In the genomic region with DNA sequence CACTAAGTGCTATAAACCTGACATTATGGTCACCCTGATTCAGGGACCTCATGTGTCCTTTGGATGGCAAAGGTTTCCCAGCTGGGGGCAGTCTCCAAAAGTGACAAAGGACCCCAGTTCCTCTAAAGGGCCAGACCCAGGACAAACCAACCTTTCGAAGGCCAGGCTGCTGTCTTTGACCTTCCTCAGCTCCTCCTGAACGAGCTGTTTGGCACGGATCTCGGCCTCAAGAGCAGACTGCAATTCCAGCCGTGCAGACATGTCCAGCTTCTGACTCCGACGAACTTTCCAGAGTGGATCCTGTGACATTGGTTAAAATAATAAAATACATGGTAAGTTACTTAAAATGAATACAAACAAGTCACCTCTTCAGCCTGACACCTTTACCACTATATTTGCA, we compare ENCODE assay signal across 30 mouse cellular contexts. TPM values are rescaled to one million over a fixed set of nuclear protein-coding genes. Genes with fewer than 3 reads are reported as not detected.
"Had no signal": no experiment of that assay in that cellular context is flagged by ENCODE, and none has a peak within 500 bp of the region (broad histone marks: within the 10 kb centered on the region; RNA-seq: fewer than 3 reads in every experiment).

No protein-coding gene starts in this region.

- H3K9ac ChIP-seq: embryonic facial prominence, embryonic 12.5 days; embryonic facial prominence, embryonic 13.5 days; embryonic facial prominence, embryonic 15.5 days; forebrain, embryonic 12.5 days; forebrain, embryonic 13.5 days; forebrain, embryonic 15.5 days; forebrain, postnatal 0 days had no signal

- DNase-seq: cerebellum, postnatal 14 days; cerebellum, postnatal 25 days; cerebellum, postnatal 36 days; embryo, embryonic 11 days; forebrain, postnatal 0 days; gastrocnemius, adult 2 months; gastrocnemius, postnatal 10 days; gastrocnemius, postnatal 14 days; gastrocnemius, postnatal 25 days; gastrocnemius, postnatal 36 days; heart, adult 11 months; heart, adult 18-20 months; heart, adult 2 months had no signal

- H3K4me3 ChIP-seq: embryonic facial prominence, embryonic 10.5 days; embryonic facial prominence, embryonic 12.5 days; embryonic facial prominence, embryonic 13.5 days; embryonic facial prominence, embryonic 15.5 days; erythroblast, embryonic 14.5 days; forebrain, embryonic 10.5 days; forebrain, embryonic 12.5 days; forebrain, embryonic 13.5 days; forebrain, embryonic 15.5 days; gastrocnemius, adult 2 months; heart, adult 2 months; heart, embryonic 10.5 days had no signal

- H3K4me1 ChIP-seq: embryonic facial prominence, embryonic 10.5 days; embryonic facial prominence, embryonic 12.5 days; embryonic facial prominence, embryonic 13.5 days; embryonic facial prominence, embryonic 15.5 days; forebrain, embryonic 10.5 days; forebrain, embryonic 12.5 days; forebrain, embryonic 13.5 days; forebrain, embryonic 15.5 days; heart, embryonic 10.5 days had no signal

- ATAC-seq: forebrain, embryonic 13.5 days; forebrain, embryonic 14.5 days; forebrain, embryonic 15.5 days; forebrain, embryonic 16.5 days; forebrain, postnatal 0 days had no signal

- H3K9me3 ChIP-seq: embryonic facial prominence, embryonic 10.5 days; embryonic facial prominence, embryonic 12.5 days; embryonic facial prominence, embryonic 13.5 days; embryonic facial prominence, embryonic 15.5 days; forebrain, embryonic 10.5 days; forebrain, embryonic 12.5 days; forebrain, embryonic 13.5 days; forebrain, embryonic 15.5 days; heart, embryonic 10.5 days had no signal

- H3K4me2 ChIP-seq: embryonic facial prominence, embryonic 12.5 days; embryonic facial prominence, embryonic 13.5 days; embryonic facial prominence, embryonic 15.5 days; forebrain, embryonic 12.5 days; forebrain, embryonic 13.5 days; forebrain, embryonic 15.5 days; heart, embryonic 11.5 days had no signal

- H3K27ac ChIP-seq: embryonic facial prominence, embryonic 10.5 days; embryonic facial prominence, embryonic 12.5 days; embryonic facial prominence, embryonic 13.5 days; embryonic facial prominence, embryonic 15.5 days; forebrain, embryonic 10.5 days; forebrain, embryonic 12.5 days; forebrain, embryonic 13.5 days; forebrain, embryonic 15.5 days; gastrocnemius, adult 2 months; heart, adult 2 months; heart, embryonic 10.5 days had no signal

- H3K27me3 ChIP-seq: embryonic facial prominence, embryonic 12.5 days; embryonic facial prominence, embryonic 13.5 days; embryonic facial prominence, embryonic 15.5 days; forebrain, embryonic 12.5 days; forebrain, embryonic 13.5 days; forebrain, embryonic 15.5 days had no signal

RNA-seq across cellular contexts. Expression of gene Amn, which starts 43.4 kb away (rescaled TPM):
- total RNA-seq: common myeloid progenitor, adult 5-6 weeks; gastrocnemius, adult 18-20 months; gastrocnemius, adult 2 months; gastrocnemius, adult 8-10 months; gastrocnemius, postnatal 25 days; gastrocnemius, postnatal 36 days; heart, adult 18-20 months; heart, adult 2 months had no signal
- polyA plus RNA-seq: forebrain, embryonic 11.5 days; heart, adult 2 months had no signal
